Mouse (Mus musculus): ENCODE data around the gene Fam71e1.

Gene Fam71e1
- long read RNA-seq, experiment 1, partial matches to known transcripts = 0 of 9 reads
- long read RNA-seq, experiment 1, other reads (novel, unspliced or antisense) = 7 of 9 reads
- long read RNA-seq, experiment 2, partial matches to known transcripts = 0 of 2 reads
- long read RNA-seq, experiment 2, other reads (novel, unspliced or antisense) = 0 of 2 reads

DNA sequence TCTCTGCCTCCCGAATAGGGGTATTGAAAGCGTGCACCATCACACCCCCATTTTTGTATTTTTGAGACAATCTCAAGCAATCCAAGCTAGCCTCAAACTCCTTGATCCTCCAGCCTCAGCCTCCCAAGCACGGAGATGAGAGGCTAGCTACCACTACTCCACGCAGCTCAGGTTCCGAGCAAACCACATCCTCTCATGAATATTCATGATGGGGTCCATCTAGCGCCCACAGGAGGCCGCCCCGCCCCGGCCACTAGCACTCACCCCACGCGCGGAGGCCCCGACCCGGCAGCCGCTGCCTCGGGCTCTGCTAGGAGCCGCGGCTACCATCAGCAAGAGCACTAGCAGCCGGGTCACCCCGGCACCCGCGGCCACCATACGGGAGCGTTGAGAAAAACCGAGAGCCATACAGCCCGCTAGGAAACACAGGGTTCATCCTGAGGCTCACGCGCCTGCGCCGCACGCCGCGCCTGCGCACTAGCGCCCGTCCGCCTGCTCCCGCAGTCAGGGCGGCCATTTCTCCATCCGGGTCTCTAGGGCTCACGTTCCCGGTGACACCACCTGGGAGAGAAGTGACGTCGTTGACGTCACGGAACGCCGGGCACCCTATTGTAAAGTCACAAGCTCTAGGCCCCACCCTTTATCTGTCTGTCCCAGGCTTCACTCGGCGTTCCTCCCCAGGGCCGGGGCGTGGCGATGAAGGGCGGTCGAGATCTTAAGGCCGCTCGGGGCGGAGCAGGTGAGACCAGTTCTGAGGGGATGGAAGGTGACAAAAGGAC is at the start of gene Fam71e1, which contains the start of gene Emc10:
TSS of gene Fam71e1 (plus strand) at position 590 of the 779 bp plus-strand sequence.
TSS of gene Emc10 (minus strand) at position 538 of the 779 bp plus-strand sequence.
- intact Hi-C loops (cut with DNase I) = no loop called here

DNA sequence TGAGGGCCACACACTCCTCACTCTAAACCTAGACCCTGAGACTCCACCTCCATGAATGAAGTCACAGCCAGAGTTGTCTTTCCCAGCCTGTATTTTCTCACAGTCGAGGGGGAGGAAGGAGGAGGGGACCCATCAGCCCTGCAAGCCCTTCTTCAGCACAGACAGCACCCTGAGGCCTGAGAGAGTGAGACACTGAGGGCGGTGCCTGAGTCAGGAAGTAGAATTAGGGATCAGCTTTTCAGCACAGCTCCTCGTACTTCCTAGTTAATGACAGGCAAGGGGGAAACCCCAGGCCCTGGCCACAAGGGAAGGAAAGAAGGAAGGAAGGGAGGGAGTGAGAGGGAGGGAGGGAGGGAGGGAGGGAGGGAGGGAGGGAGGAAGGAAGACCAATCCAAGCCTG is 43.1 kb upstream of the Fam71e1 start:
- intact Hi-C loops (cut with DNase I) = no loop called here

DNA sequence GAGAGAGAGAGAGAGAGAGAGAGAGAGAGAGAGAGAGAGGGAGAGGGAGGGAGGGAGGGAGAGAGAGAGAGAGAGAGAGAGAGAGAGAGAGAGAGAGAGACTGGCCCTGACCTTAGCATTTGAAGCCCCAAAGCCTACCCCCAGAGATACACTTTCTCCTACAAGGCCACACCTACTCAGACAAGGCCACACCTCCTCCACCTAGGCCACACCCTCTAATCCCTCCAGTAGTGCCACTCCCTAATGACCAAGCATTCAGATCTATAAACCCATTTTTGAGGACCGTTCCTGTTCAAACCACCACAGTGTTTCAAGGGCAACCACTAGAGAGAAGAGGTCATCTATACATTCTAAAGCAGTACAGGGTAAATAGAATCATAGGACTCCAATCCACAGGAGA is 40.1 kb upstream of the Fam71e1 start:
- intact Hi-C loops (cut with DNase I) = no loop called here

DNA sequence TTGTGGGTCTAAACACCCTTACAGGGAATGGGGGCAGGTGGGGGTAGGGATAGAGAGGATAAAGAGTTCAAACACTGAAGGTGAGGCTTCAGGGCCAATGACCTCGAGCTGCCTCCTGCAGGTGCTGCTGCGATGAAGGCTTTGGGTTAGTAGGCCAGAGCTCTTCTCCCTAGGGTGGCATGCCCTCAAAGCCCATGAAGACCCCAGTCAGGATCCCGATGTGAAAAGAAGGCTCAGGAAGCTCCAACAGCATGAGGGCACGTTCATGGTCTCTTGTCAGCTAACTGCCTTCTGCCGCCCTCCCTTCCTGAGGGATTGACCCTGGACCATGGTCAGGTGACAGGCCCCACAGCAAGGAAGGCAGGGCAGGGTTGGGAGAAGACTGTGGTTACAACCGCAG is 36.3 kb upstream of the Fam71e1 start:
- intact Hi-C loops (cut with DNase I) = no loop called here

DNA sequence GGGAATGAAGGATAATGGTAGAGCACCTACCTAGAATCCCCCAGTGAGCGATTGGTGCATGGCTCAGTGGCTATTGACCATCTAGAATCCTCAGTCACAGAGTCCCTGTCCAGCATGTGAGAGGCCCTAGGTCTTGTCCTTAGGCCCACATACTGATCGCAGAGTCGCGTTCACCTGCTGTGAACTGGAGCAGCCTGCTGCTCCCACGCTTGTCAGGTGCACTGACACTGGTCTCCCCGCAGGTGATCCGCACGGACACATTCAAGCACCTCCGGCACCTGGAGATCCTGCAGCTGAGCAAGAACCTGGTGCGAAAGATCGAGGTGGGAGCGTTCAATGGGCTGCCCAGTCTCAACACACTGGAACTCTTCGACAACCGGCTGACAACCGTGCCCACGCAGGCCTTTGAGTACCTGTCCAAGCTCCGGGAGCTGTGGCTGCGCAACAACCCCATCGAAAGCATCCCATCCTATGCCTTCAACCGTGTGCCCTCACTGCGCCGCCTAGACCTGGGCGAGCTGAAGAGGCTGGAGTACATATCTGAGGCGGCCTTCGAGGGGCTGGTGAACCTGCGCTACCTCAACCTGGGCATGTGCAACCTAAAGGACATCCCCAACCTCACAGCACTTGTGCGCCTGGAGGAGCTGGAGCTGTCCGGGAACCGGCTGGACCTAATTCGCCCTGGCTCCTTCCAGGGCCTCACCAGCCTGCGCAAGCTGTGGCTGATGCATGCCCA is 35.4 kb upstream of the Fam71e1 start:
- intact Hi-C loops (cut with DNase I) = no loop called here

DNA sequence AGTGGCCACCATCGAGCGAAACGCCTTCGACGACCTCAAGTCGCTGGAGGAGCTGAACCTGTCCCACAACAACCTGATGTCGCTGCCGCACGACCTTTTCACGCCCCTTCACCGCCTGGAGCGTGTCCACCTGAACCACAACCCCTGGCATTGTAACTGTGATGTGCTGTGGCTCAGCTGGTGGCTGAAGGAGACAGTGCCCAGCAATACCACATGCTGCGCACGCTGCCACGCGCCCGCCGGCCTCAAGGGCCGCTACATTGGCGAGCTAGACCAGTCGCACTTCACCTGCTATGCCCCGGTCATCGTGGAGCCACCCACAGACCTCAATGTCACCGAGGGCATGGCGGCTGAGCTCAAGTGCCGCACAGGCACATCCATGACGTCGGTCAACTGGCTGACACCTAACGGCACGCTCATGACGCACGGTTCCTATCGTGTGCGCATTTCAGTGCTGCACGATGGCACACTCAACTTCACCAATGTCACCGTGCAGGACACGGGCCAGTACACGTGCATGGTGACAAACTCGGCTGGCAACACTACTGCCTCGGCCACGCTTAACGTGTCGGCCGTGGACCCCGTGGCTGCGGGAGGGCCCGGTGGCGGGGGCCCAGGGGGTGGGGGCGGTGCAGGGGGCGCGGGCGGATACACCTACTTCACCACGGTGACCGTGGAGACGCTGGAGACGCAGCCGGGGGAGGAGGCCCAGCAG is 34.7 kb upstream of the Fam71e1 start:
- intact Hi-C loops (cut with DNase I) = no loop called here

DNA sequence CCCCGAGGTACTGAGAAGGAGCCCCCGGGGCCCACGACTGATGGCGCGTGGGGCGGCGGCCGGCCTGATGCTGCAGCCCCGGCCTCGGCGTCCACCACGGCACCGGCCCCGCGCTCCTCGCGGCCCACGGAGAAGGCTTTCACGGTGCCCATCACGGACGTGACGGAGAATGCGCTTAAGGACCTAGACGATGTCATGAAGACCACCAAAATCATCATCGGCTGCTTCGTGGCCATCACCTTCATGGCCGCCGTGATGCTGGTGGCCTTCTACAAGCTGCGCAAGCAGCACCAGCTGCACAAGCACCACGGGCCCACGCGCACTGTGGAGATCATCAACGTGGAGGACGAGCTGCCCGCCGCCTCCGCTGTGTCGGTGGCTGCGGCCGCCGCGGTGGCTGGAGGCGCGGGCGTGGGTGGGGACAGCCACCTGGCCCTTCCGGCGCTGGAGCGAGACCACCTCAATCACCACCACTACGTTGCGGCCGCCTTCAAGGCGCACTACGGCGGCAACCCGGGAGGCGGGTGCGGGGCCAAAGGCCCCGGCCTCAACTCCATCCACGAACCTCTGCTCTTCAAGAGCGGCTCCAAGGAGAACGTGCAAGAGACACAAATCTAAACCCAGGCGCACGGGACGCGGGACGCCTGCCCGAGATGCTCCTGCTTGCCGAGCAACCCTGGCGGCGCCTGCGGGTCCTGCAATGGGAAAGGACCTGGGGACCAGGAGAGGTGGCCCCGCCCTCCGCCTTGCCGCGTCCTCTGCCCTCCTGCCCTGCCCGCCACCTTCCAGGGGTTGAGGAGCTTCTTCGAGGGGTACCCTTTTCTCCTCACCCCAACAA is 33.9 kb upstream of the Fam71e1 start:
- intact Hi-C loops (cut with DNase I) = no loop called here

DNA sequence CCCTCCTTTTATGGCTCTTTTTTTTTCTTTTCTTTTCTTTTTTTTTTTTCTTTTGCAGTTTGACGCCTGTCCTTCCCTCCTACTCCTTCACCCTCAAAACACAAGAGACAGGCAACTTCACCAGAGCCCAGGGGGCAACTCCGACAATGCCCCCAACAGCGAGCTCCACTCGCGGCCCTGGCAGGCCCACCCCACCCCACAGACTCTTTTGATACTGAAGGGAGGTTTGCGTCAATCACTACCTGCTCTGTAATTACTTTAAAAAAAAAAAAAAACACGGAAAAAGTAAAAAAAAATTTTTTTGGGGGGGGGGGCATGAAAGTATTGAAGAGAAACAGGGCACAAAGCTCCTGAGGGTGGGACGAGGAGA is 33.3 kb upstream of the Fam71e1 start:
- intact Hi-C loops (cut with DNase I) = no loop called here

DNA sequence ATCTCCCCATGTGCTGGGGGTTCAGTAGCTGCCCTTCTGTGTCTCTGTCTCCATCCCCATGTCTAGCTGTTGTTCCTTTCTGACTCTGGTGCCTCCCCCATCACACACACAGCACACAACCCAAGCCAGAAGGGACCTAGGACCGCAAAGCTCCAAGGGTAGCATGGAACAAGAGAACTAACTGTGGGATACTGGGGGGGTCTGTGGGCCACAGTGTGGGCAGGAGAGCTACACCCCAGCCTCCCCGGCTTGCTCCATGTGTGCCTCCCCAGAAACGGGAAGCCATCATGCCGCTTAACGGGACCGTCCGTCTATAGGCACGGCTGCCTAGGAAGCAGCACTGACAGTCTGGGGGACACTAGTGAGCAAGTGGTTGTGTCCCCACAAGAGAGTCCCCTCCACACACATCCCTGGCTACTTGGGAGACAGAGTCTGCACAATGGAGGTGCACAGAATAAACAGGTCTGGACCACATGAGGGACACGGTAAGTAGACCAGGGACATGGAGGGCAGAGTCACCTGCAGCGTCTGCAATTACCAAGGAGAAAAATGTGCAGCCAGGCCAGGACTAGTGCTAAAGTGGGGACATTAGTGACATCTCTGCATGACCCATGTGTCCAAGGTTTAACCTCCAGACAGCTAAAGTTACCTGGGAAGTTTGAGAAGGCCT is 32.7 kb upstream of the Fam71e1 start:
- intact Hi-C loops (cut with DNase I) = no loop called here

DNA sequence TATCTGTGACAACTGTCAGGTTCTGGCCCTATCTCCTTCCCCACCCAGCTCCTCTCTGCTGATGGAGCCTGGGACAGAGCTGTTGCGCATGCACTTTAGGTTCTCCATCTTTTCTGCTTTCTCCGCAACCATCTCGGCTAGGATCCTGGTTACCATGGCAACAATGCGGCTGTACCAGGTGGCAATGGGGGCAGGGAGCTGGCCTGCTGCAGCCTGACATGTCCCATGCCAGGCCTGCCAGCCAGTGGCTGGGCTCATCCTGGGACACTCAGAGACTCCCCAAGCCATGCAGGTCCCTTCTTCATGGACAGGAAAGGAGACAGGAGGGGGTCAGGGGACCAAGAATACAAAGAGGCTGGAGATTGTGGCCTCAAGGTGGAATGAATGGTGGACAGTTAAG is 31.9 kb upstream of the Fam71e1 start:
- intact Hi-C loops (cut with DNase I) = no loop called here

DNA sequence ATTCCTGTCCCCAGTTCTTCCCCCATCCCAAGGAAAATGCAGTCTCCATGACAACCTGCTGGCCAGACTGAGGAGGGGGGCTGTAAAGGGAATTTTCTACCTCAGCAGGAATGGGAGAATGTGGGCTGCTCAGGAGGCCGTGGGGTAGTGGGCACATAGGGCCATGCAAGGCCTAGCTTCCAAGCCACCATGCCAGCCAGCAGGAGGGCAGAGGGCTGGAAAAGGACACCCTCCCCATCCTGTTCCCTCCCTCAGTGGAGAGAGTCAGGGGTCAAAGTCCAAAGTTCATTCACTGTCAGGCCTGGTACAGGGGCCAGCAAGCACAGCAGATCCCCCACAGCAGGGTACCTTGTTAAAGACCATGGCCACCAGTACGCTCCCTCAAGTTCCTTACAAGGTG is 31.3 kb upstream of the Fam71e1 start, which contains the start of gene Aspdh:
TSS of gene Aspdh (plus strand) at position 281 of the 400 bp plus-strand sequence.
- intact Hi-C loops (cut with DNase I) = loop anchor here (5.0 kb wide), 1 partner anchor 88 kb away; no protein-coding TSS in a partner anchor

DNA sequence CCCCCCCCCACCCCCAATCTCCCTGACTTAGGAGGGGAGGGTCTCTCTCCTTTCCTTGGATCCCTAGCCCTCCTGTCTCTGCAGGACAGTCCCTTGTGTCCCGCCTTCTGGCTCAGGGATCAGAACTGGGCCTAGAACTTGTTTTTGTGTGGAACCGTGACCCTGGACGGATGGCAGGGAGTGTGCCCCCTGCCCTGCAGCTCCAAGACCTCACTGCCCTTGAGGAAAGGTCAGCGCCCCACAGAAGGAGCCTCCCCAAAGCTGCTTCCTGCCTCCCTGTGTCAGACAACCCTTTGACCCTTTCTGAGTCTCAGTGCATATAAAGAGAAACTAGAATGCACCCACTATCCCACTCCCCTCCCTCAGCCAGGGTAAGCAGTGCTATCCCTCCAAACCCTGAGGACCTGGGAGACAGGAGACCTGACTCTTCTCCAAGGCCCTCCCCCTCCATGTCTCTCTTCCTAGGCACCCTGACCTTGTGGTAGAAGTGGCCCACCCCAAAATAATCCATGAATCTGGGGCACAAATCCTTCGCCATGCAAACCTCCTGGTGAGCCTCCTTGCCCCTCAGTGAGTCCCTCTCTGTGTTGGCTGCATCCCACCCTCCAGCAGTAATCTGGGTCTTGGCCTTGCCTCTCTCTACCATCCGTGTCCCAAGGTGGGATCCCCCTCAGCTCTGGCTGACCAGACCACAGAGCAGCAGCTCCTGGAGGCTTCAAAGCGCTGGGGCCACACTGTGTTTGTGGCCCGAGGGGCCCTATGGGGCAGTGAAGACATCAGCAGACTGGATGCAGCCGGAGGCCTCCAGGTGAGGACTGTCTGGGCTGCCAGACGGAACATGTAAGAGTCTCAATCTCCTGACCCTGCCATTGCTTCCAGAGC is 30.1 kb upstream of the Fam71e1 start:
- intact Hi-C loops (cut with DNase I) = loop anchor here (5.0 kb wide), 1 partner anchor 89 kb away; no protein-coding TSS in a partner anchor

DNA sequence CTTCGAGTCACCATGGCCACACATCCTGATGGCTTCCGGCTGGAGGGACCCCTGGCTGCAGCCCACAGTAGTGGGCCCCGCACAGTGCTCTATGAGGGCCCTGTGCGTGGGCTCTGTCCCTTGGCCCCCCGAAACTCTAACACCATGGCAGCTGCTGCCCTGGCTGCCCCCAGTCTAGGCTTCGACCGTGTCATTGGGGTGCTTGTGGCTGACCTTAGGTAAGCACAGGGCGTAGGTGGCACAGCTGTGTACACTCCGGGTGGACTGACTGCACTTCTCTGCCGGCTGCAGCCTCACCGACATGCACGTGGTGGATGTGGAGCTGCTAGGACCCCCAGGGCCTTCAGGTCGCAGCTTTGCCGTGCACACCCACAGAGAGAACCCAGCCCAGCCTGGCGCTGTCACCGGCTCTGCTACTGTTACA is 29.5 kb upstream of the Fam71e1 start:
- intact Hi-C loops (cut with DNase I) = loop anchor here (5.0 kb wide), 1 partner anchor 90 kb away; no protein-coding TSS in a partner anchor

DNA sequence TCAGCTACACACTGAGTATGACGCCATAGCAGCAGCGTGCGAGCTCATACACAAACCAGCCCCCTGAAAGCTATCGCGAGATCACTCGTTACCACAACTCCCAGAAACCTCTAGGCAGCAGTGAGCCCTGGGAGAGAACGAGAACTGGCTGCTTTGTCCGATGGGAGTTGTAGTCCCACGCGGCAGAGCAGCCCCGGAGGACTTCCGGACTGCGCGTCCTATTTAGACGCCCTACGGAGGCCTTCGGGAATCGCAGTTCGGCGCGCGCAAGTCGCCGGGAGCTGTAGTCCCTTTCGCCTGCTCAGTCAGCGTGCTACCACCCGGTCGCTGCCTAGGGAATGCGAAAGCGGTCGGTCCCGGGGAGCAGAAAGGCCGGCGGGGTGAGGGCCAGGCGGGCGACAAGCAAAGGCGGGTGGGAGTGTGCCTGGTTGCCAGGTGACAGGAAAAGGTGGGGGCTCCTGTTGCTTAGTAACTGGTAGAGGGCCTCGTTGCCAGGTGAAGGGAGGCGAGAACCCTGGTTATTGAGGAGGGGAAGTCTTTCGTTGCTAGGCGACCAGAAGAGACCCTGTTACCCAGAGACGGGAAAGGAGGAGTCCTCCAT is 28.5 kb upstream of the Fam71e1 start, which contains the start of gene Josd2:
TSS of gene Josd2 (plus strand) at position 170 of the 601 bp plus-strand sequence.
- intact Hi-C loops (cut with DNase I) = loop anchor here (5.0 kb wide), 1 partner anchor 91 kb away; no protein-coding TSS in a partner anchor

DNA sequence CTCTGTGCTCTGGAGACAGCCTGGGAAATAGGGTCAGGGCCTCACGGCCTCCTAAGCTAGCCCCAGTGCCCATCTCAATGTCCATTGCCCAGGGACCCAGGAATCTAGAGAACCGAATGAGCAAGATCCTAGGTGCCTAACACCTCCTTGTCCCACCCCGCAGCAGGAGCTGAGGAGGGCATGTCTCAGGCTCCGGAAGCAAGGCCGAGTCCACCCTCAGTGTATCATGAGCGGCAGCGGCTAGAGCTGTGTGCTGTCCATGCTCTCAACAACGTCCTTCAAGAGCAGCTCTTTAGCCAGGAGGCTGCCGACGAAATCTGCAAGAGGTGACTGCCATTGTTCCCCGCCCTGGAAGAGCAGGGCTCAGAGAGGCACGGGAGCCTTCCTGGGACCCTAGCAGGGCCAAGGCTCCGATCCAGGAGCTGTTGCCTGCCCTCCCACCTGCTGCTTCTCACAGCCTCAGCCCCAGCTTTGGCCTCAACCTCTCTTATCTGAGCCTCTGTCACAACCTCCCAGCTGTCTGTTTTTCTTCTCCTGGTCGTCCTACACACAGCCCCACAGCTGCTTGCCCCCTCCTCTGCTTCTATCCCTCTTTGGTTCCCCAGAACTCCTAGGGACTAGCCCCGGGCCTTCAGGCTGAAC is 27.6 kb upstream of the Fam71e1 start:
- intact Hi-C loops (cut with DNase I) = loop anchor here (5.0 kb wide), 1 partner anchor 91 kb away; no protein-coding TSS in a partner anchor

DNA sequence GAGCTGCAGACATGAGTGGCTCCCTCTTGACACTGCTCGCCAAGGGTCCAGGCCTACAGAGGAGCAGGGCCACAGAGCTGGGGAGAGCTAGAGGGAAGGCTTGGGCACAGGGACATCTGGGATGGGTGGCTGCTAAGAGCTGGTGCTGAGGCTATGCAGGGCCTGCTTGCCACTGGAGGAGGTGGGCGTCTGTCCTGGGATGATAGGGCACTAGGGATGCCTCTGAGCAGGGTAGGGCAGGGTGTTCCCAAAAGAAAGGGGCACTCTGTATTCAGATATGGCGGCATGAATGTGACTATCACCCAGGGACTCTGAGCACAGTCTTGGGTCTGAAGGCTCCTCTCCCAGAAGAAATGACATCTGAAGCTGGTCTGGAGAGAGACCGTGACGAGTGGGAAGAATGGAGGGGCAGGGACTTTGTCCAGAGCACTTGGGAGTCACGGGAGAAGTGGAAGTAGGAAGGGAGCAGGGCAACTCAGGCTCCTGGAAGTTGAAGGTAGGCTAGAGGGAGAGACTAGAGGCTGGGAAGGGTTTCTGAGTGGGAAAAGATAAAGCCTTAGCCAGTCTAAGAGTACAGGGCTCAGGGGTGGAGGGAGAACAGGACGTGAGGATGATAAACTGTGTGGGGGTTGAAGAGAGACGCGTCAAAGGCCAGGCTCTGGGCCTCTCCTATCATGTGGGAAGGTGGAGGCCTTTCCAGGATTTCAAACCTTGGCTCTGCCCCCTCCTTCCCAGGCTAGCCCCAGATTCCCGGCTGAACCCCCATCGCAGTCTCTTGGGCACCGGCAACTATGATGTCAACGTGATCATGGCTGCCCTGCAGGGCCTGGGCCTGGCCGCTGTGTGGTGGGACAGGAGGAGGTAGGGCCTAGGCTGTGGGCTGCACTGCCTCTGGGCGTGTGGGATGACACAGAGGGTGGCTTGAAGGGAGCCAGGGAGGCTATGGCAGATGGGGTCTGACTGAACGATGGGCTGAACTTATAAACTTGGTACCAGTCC is 26.4 kb upstream of the Fam71e1 start:
- intact Hi-C loops (cut with DNase I) = loop anchor here (5.0 kb wide), 1 partner anchor 93 kb away; no protein-coding TSS in a partner anchor
